Mouse (Mus musculus) lung, embryonic 14.5 days (tissue): Measurements from ENCODE around the gene Gm28038. TPM values are rescaled to one million over a fixed set of nuclear protein-coding genes. Genes with fewer than 3 reads are reported as not detected.

Experiments used
- ATAC-seq: fragments of 200-750 bp; cut with Nextera tagmentation; 2 replicates; pipeline ENCODE4 v1.8.0; 2017; ENCODE audit warnings: mild to moderate bottlenecking, moderate TSS enrichment, moderate library complexity; ENCODE audit not compliant: insufficient read depth
- DNase-seq: peaks from one replicate; pipeline ENCODE4 v3.0.0-alpha.2; 2015
- H3K27ac ChIP-seq: fragments of 300-500 bp; sonication (generic); 2 replicates; pipeline ENCODE4 v1.5.1; 2014; ENCODE audit warnings: low read depth, mild to moderate bottlenecking, moderate library complexity
- H3K27me3 ChIP-seq: fragments of 300-500 bp; sonication (generic); 2 replicates; pipeline ENCODE4 v1.6.1; 2014; ENCODE audit warnings: low read length, control low read depth; ENCODE audit not compliant: insufficient read depth
- H3K36me3 ChIP-seq: fragments of 300-500 bp; sonication (generic); 2 replicates; pipeline ENCODE4 v1.6.1; 2014; ENCODE audit warnings: control low read depth; ENCODE audit not compliant: insufficient read depth
- H3K4me1 ChIP-seq: fragments of 300-500 bp; sonication (generic); 2 replicates; pipeline ENCODE4 v1.6.1; 2014; ENCODE audit warnings: antibody characterized with exemption, control low read depth; ENCODE audit not compliant: insufficient read depth
- H3K4me2 ChIP-seq: fragments of 300-500 bp; sonication (generic); 2 replicates; pipeline ENCODE4 v1.6.1; 2014; ENCODE audit warnings: mild to moderate bottlenecking
- H3K4me3 ChIP-seq: fragments of 300-500 bp; sonication (generic); 2 replicates; pipeline ENCODE4 v1.5.1; 2014; ENCODE audit warnings: low read depth, low read length
- H3K9ac ChIP-seq: fragments of 300-500 bp; sonication (generic); 2 replicates; pipeline ENCODE4 v1.6.1; 2014
- H3K9me3 ChIP-seq: fragments of 300-500 bp; sonication (generic); 2 replicates; pipeline ENCODE4 v1.6.1; 2016; ENCODE audit warnings: low read depth, low read length, control low read depth
- CTCF ChIP-seq: IDR thresholded peaks from 2 replicates; pipeline ENCODE4 v1.5.1; 2016; ENCODE audit warnings: antibody characterized with exemption, low read depth
- WGBS: fragments of 180-500 bp; shearing (Covaris S2); extraction: QIAGEN DNeasy Blood & Tissue Kit; methylation state at CpG from one replicate; pipeline ENCODE4 v1.1.7; 2014; 5-methylcytosine and 5-hydroxymethylcytosine counted together
- polyA plus RNA-seq: library from polyadenylated mRNA; unstranded; fragments of >200 nt; fragmentation: Nextera tagmentation; extraction: Ambion mirVana; gene quantifications from 2 replicates; pipeline ENCODE4 v1.2.1, GENCODE M21; 2014

Gene Gm28038
- polyA plus RNA-seq: not detected in 2 replicates

- Histone ChIP-seq H3K4me1 (peaks cover 8% of the 10 kb centered on the region), H3K4me3 (no peak within 1 kb of the TSS), H3K4me2 (no peak within 1 kb of the TSS), H3K27me3 (no peaks in the 10 kb centered on the region), H3K36me3 (no peaks in the 10 kb centered on the region), H3K9me3 (no peaks in the 10 kb centered on the region), H3K27ac (no peak within 1 kb of the TSS), H3K9ac (no peak within 1 kb of the TSS)
- ATAC-seq (no peak), DNase-seq (no peak)
- 92% methylated on average over 11 of the region's 11 CpGs for WGBS
- no peak for TF ChIP-seq CTCF
Measured at GRCm38 (mm10) chr2:30280743-30281142, at the start of gene Gm28038. Gm28038 (plus strand) TSS chr2:30281043.

- DNase-seq (no peak), ATAC-seq (no peak)
- Histone ChIP-seq H3K4me2 (no peak overlapping the region), H3K9ac (no peak overlapping the region), H3K9me3 (no peaks in the 10 kb centered on the region), H3K4me1 (peaks cover 14% of the 10 kb centered on the region), H3K27ac (no peak overlapping the region), H3K27me3 (no peaks in the 10 kb centered on the region), H3K4me3 (no peak overlapping the region), H3K36me3 (peaks cover 3% of the 10 kb centered on the region)
- no peak for TF ChIP-seq CTCF
- 78% methylated on average over 5 of the region's 5 CpGs for WGBS
Measured at GRCm38 (mm10) chr2:30235593-30235992, 45.2 kb upstream of the Gm28038 start.

GRCm38 (mm10) chr2:30236426-30237198 lies 44.2 kb upstream of the Gm28038 start:
- H3K27me3 ChIP-seq: no peaks in the 10 kb centered on the region
- TF ChIP-seq CTCF: no peak
- ATAC-seq: 0 out of 2 replicates have a peak, but pooled peaks have one; percentile 1
- H3K9ac ChIP-seq: peak overlapping the region; percentile 72
- H3K9me3 ChIP-seq: no peaks in the 10 kb centered on the region
- H3K4me2 ChIP-seq: peak overlapping the region; percentile 88
- peak overlapping the region; percentile 55 for H3K27ac ChIP-seq
- DNase-seq: peak; percentile 34
- H3K4me3 ChIP-seq: peak overlapping the region; percentile 90
- peaks cover 14% of the 10 kb centered on the region for H3K4me1 ChIP-seq
- WGBS: 3% methylated on average over 18 of the region's 18 CpGs
- H3K36me3 ChIP-seq: peaks cover 13% of the 10 kb centered on the region

- WGBS: under 1% methylated on average over 62 of the region's 67 CpGs
- peaks cover 21% of the 10 kb centered on the region for H3K36me3 ChIP-seq
- peak within 1 kb of the TSS; percentile 88 for H3K4me2 ChIP-seq
- H3K4me1 ChIP-seq: peaks cover 14% of the 10 kb centered on the region
- no peak; the same call in 1 of the 2 replicates for TF ChIP-seq CTCF
- peak within 1 kb of the TSS; percentile 72 for H3K9ac ChIP-seq
- H3K27ac ChIP-seq: peak within 1 kb of the TSS; percentile 91
- ATAC-seq: peak; percentile 98
- peak within 1 kb of the TSS; percentile 90 for H3K4me3 ChIP-seq
- peak; percentile 98 for DNase-seq
- no peaks in the 10 kb centered on the region for H3K9me3 ChIP-seq
- H3K27me3 ChIP-seq: no peaks in the 10 kb centered on the region
Measured at GRCm38 (mm10) chr2:30237199-30237880, 43.5 kb upstream of the Gm28038 start, which contains the start of gene Lrrc8a. Lrrc8a (plus strand) TSS chr2:30237715.

GRCm38 (mm10) chr2:30237881-30238280 lies 43.0 kb upstream of the Gm28038 start:
- under 1% methylated on average over 40 of the region's 42 CpGs for WGBS
- DNase-seq (peak; percentile 77), ATAC-seq (peak; percentile 90)

GRCm38 (mm10) chr2:30238906-30239465 lies 41.9 kb upstream of the Gm28038 start:
- peaks cover 14% of the 10 kb centered on the region for H3K4me1 ChIP-seq
- no peak for DNase-seq
- H3K9ac ChIP-seq: peak overlapping the region; percentile 72
- peaks cover 37% of the 10 kb centered on the region for H3K36me3 ChIP-seq
- TF ChIP-seq CTCF: no peak
- H3K27me3 ChIP-seq: no peaks in the 10 kb centered on the region
- H3K4me3 ChIP-seq: peak overlapping the region; percentile 90
- H3K9me3 ChIP-seq: no peaks in the 10 kb centered on the region
- 58% methylated on average over 3 of the region's 3 CpGs for WGBS
- no peak for ATAC-seq
- peak overlapping the region; percentile 18; the same call in 1 of the 2 replicates for H3K27ac ChIP-seq
- peak overlapping the region; percentile 88 for H3K4me2 ChIP-seq

More at GRCm38 (mm10) chr2:30237881-30238280, 43.0 kb upstream of the Gm28038 start:
- peak overlapping the region; percentile 88 for H3K4me2 ChIP-seq
- H3K36me3 ChIP-seq: peaks cover 26% of the 10 kb centered on the region
- H3K4me3 ChIP-seq: peak overlapping the region; percentile 90
- no peaks in the 10 kb centered on the region for H3K9me3 ChIP-seq
- peaks cover 14% of the 10 kb centered on the region for H3K4me1 ChIP-seq
- peak overlapping the region; percentile 91 for H3K27ac ChIP-seq
- H3K9ac ChIP-seq: peak overlapping the region; percentile 72
- H3K27me3 ChIP-seq: no peaks in the 10 kb centered on the region
- no peak for TF ChIP-seq CTCF
